In genomic region chr5:131965499-131965898, GRCm38 (mm10) we compare ENCODE assay signal across 25 mouse cellular contexts.
DNase-seq lines count a peak whose midpoint lies in the region; ATAC-seq and TF ChIP-seq lines count a peak whose summit lies in the region.
"Had no signal": no experiment of that assay in that cellular context is flagged by ENCODE, and none has a peak within 500 bp of the region (broad histone marks: within the 10 kb centered on the region; RNA-seq: fewer than 3 reads in every experiment).

No protein-coding gene starts in this region.

- no peak for TF ChIP-seq CTCF in forebrain, postnatal 0 days (IDR thresholded peaks at IDR 0.05; ENCODE audit: low read depth)
- no peak for TF ChIP-seq CTCF in brain, embryonic 14.5 days (IDR thresholded peaks at IDR 0.05; ENCODE audit: borderline replicate concordance, extremely low read depth, insufficient read depth, insufficient read length)

- WGBS in forebrain, postnatal 0 days, result 63% methylated on average over 6 of the region's 6 CpGs
- WGBS in forebrain, embryonic 10.5 days, result 95% methylated on average over 6 of the region's 6 CpGs

- H3K27me3 ChIP-seq in forebrain, postnatal 0 days (ENCODE audit: insufficient read depth, low read length), result no peaks in the 10 kb centered on the region
- H3K27me3 ChIP-seq in forebrain, embryonic 10.5 days (ENCODE audit: poor library complexity, severe bottlenecking), result peaks cover 5% of the 10 kb centered on the region; the same call in 1 of the 2 replicates
- H3K27me3 ChIP-seq: CH12.LX; embryonic facial prominence, embryonic 12.5 days; embryonic facial prominence, embryonic 15.5 days; forebrain, embryonic 12.5 days; forebrain, embryonic 15.5 days; hindbrain, embryonic 12.5 days; hindbrain, embryonic 15.5 days had no signal

- no peak overlapping the region for H3K27ac ChIP-seq in forebrain, postnatal 0 days (ENCODE audit: low read depth, low read length)
- H3K27ac ChIP-seq in forebrain, embryonic 10.5 days, result no peak overlapping the region
- H3K27ac ChIP-seq: embryonic facial prominence, embryonic 15.5 days; forebrain, embryonic 12.5 days; forebrain, embryonic 15.5 days; heart, adult 2 months; hindbrain, embryonic 12.5 days; hindbrain, embryonic 15.5 days had no signal

- H3K9me3 ChIP-seq in forebrain, postnatal 0 days (ENCODE audit: low read length), result no peaks in the 10 kb centered on the region
- H3K9me3 ChIP-seq in forebrain, embryonic 10.5 days, result peaks cover 8% of the 10 kb centered on the region; the same call in 1 of the 2 replicates
- H3K9me3 ChIP-seq: embryonic facial prominence, embryonic 12.5 days; embryonic facial prominence, embryonic 15.5 days; forebrain, embryonic 12.5 days; forebrain, embryonic 15.5 days; hindbrain, embryonic 12.5 days; hindbrain, embryonic 15.5 days had no signal

- no peak overlapping the region for H3K4me2 ChIP-seq in forebrain, postnatal 0 days (ENCODE audit: low read depth)
- H3K4me2 ChIP-seq: embryonic facial prominence, embryonic 12.5 days; embryonic facial prominence, embryonic 15.5 days; forebrain, embryonic 12.5 days; forebrain, embryonic 15.5 days; heart, embryonic 11.5 days; hindbrain, embryonic 12.5 days; hindbrain, embryonic 15.5 days had no signal

- DNase-seq in forebrain, postnatal 0 days, result peak; percentile 25
- no peak for DNase-seq in forebrain, embryonic 10.5 days (ENCODE audit: extremely low spot score, low spot score)
- DNase-seq in layer of hippocampus, adult 11-12 months (ENCODE audit: low spot score), result peak; percentile 30
- no peak for DNase-seq in layer of hippocampus, adult 9-10 months (ENCODE audit: low spot score)
- DNase-seq in layer of hippocampus, adult 9-11 months, result peak; percentile 33
- no peak for DNase-seq in layer of hippocampus, postnatal 25 days (ENCODE audit: extremely low spot score in 1 of 2, low spot score in 1 of 2)
- peak; percentile 56 for DNase-seq in brain, embryonic 14.5 days (ENCODE audit: low read depth)
- DNase-seq: adrenal gland, postnatal 10 days; adrenal gland, postnatal 36 days; B cell, adult 2 months; cerebellum, adult 18-20 months; cerebellum, adult 9-11 months; cerebellum, postnatal 25 days; gastrocnemius, postnatal 25 days; heart, adult 2 months had no signal

- no peak for ATAC-seq in forebrain, postnatal 0 days
- ATAC-seq: forebrain, embryonic 15.5 days; Patski had no signal

- H3K4me1 ChIP-seq in forebrain, postnatal 0 days (ENCODE audit: insufficient read depth), result peaks cover 5% of the 10 kb centered on the region; the same call in 1 of the 2 replicates
- H3K4me1 ChIP-seq in forebrain, embryonic 10.5 days, result peaks cover 14% of the 10 kb centered on the region

- no peaks in the 10 kb centered on the region for H3K36me3 ChIP-seq in forebrain, postnatal 0 days (ENCODE audit: insufficient read depth)
- peaks cover 7% of the 10 kb centered on the region; the same call in 1 of the 2 replicates for H3K36me3 ChIP-seq in forebrain, embryonic 10.5 days (replicated peaks)
- H3K36me3 ChIP-seq: embryonic facial prominence, embryonic 15.5 days; forebrain, embryonic 15.5 days; G1E; hindbrain, embryonic 12.5 days; hindbrain, embryonic 15.5 days had no signal

- no peak overlapping the region for H3K9ac ChIP-seq in forebrain, postnatal 0 days
- H3K9ac ChIP-seq: embryonic facial prominence, embryonic 12.5 days; embryonic facial prominence, embryonic 15.5 days; forebrain, embryonic 12.5 days; forebrain, embryonic 15.5 days; hindbrain, embryonic 12.5 days; hindbrain, embryonic 15.5 days had no signal

- H3K4me3 ChIP-seq in forebrain, postnatal 0 days (ENCODE audit: low read depth, low read length), result no peak overlapping the region
- H3K4me3 ChIP-seq in forebrain, embryonic 10.5 days, result no peak overlapping the region
- H3K4me3 ChIP-seq: embryonic facial prominence, embryonic 12.5 days; embryonic facial prominence, embryonic 15.5 days; forebrain, embryonic 12.5 days; forebrain, embryonic 15.5 days; heart, adult 2 months; hindbrain, embryonic 12.5 days; hindbrain, embryonic 15.5 days had no signal

- TF ChIP-seq POLR2A in brain, embryonic 14.5 days (IDR thresholded peaks at IDR 0.05; ENCODE audit: borderline replicate concordance, extremely low read depth, insufficient read depth, insufficient read length, poor library complexity, severe bottlenecking), result no peak

Comparison
In these comparisons a context has a peak if more than half of its experiments do, and no peak if none do; other contexts are left out.
1. DNase-seq: peak in forebrain, postnatal 0 days (single experiment), layer of hippocampus, adult 11-12 months (single experiment), layer of hippocampus, adult 9-11 months (single experiment) and brain, embryonic 14.5 days (single experiment); none in forebrain, embryonic 10.5 days (single experiment), layer of hippocampus, adult 9-10 months (single experiment) and layer of hippocampus, postnatal 25 days (0 of 2).